Mouse (Mus musculus) testis, adult 2 months (tissue): ENCODE measurements at regions not wholly inside any gene's neighbourhood (a gene's known extent, or its start where the extent isn't known, plus 50 kb on each side); places are given as distances from the start of the nearest gene placed in this dataset.

ENCODE experiments used
- CTCF ChIP-seq: fragments of 200-500 bp; IDR thresholded peaks from 2 replicates; pipeline ENCODE4 v1.5.1; 2012; ENCODE audit warnings: low read depth, mild to moderate bottlenecking, inconsistent platforms, low read length, moderate library complexity; ENCODE audit not compliant: control insufficient read depth, insufficient read depth, insufficient replicate concordance
- POLR2A ChIP-seq: fragments of 200-500 bp; IDR thresholded peaks from 2 replicates; pipeline ENCODE4 v1.6.1; 2012; ENCODE audit warnings: low read depth, mild to moderate bottlenecking, inconsistent platforms, low read length, moderate library complexity; ENCODE audit not compliant: control insufficient read depth

- TF ChIP-seq CTCF (no peak), POLR2A (no peak)
Observed at GRCm38 (mm10) chr5:133884593-133884992, 214.9 kb upstream of the Castor2 start.
